Mouse (Mus musculus) thymus, postnatal 25 days (tissue): Measurements from ENCODE around the gene A830018L16Rik.
"Not testable (repeated sequence)": the region's sequence is repeated elsewhere in the genome, so short reads cannot be mapped to it uniquely, and the experiment has no call there.

Experiments
- DNase-seq: peaks from one replicate; pipeline ENCODE4 v3.0.0; 2022

Gene A830018L16Rik

DNA sequence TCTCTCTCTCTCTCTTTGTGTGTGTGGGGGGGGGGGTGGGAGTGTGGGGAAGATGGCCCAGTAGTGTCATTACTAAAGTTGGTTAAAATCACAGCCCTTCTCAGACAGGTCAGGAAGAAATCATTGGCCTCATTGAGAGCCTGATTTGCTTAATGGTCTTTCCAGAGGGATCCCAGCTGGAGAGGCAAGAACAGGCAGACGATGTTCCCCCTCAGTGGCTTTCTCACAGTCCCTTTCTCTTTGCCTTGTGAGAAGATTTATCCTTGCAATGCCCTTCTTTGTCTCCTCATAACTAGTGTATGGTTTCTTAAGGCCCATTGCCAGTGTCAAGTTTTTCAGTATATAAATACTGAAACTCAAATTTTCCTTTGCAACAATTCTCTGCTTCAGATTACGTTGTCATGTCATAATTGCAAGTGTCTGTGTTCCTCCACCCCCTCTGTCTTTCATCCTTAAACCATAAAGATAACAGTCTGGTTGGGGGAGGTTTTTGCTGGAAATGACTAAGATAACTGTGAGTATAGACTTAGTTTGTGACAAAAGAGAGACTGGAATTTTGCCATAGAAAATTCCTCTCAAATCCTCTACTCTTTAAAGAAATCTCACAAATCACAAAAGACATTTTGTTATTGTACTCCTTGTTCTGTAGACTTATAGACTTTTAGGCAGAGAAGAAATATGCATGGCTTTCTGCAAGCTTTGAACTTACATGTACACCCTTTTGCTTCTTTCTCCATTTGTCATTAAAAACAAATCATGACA is 595.1 kb downstream of the A830018L16Rik start:
- DNase-seq, result no peak

DNA sequence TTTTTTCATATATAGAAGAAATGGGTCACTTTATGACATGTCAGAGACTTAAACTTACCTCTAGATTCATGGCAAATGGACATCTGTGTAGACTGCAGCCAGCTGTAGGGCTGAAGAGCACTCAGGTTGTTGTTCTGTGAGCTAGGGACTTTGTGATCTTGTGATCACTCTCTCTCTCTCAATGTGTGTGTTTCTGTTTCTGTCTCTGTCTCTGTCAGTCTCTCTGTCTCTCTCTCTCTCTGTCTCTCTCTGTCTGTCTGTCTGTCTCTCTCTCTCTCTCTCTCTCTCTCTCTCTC is 595.6 kb downstream of the A830018L16Rik start:
- DNase-seq, result no peak

DNA sequence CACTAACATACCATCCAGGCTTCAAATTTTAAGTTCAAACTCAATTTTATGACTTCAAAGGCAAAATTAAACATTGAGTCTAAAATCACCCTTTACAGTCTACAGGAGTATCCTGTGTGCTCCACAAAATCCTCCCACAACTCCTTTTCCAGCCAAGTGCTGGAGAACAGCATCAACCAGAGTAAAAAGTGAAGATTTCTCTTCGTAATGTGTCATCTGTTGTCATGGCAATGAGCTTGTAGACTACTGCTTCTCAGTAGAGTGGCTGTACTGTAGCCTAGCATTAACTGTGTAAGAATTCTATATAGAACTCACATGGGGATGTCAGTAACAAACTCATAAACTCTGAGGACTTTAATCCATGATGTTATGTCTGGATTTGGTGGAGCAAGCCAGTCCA is 596.7 kb downstream of the A830018L16Rik start:
- no peak for DNase-seq

DNA sequence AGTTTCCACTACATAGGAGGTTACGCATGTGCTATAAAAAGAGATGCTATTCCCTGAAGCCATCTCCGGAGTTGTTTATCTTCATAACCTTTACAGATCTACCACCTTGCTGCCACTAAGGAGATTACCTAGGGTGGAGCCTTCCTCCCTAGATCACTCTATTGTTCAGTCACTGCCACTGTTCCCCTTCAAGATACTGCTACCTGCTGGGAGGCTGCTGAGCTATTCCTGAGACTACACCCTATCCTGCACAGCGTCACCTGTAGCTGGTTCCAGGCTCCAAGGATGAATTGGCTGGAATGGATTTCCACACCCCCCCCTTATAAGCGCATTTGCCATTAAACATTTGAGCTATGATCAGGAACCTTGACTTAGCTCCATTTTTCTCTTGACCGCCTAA is 606.7 kb downstream of the A830018L16Rik start:
- DNase-seq, result not testable (repeated sequence)
